Mouse (Mus musculus) olfactory bulb, adult 2 months (tissue): ENCODE data around the gene Abt1. TPM values are rescaled to one million over a fixed set of nuclear protein-coding genes. Genes with fewer than 3 reads are reported as not detected.

ENCODE experiments used
- H3K27ac ChIP-seq: fragments of 200-500 bp; 2 replicates; pipeline ENCODE4 v1.5.1; 2012; ENCODE audit warnings: low read depth, low read length; ENCODE audit not compliant: insufficient read depth
- H3K4me1 ChIP-seq: fragments of 200-500 bp; 2 replicates; pipeline ENCODE4 v1.6.1; 2012; ENCODE audit warnings: low read length; ENCODE audit not compliant: control insufficient read depth, insufficient read depth
- H3K4me3 ChIP-seq: fragments of 200-500 bp; 2 replicates; pipeline ENCODE4 v1.5.1; 2012; ENCODE audit warnings: mild to moderate bottlenecking, low read depth, low read length, moderate library complexity; ENCODE audit not compliant: insufficient read depth
- CTCF ChIP-seq: fragments of 200-500 bp; IDR thresholded peaks from 2 replicates; pipeline ENCODE4 v1.5.1; 2012; ENCODE audit warnings: low read depth, mild to moderate bottlenecking, low read length, moderate library complexity; ENCODE audit not compliant: insufficient read depth
- POLR2A ChIP-seq: fragments of 200-500 bp; IDR thresholded peaks from 2 replicates; pipeline ENCODE4 v1.6.1; 2012; ENCODE audit warnings: mild to moderate bottlenecking, low read depth, low read length, moderate library complexity; ENCODE audit not compliant: insufficient read depth
- WGBS: fragments of 180-500 bp; shearing (Covaris S2); methylation state at CpG from one replicate; pipeline ENCODE4 v1.1.7; 2018; 5-methylcytosine and 5-hydroxymethylcytosine counted together
- polyA plus RNA-seq: library from polyadenylated mRNA; stranded (reverse); fragments of >200 nt; gene quantifications from 2 replicates; pipeline ENCODE4 v1.2.4, GENCODE M21; 2012; ENCODE audit warnings: low replicate concordance; ENCODE audit not compliant: missing spikeins, insufficient read depth, insufficient read length

The Abt1 gene
- polyA plus RNA-seq, 1 experiment, result not detected

- WGBS, result 4% methylated on average over 10 of the region's 10 CpGs
- H3K4me1 ChIP-seq, result no peaks in the 10 kb centered on the region
- TF ChIP-seq POLR2A (no peak), CTCF (no peak)
- peak overlapping the region; percentile 81 for H3K4me3 ChIP-seq
- peak overlapping the region; percentile 95 for H3K27ac ChIP-seq
These were observed 21.5 kb upstream of the Abt1 start for GRCm38 (mm10) chr13:23445156-23445555.

- Histone ChIP-seq H3K27ac (peak overlapping the region; percentile 12; the same call in 1 of the 2 replicates), H3K4me1 (no peaks in the 10 kb centered on the region), H3K4me3 (no peak overlapping the region)
- 42% methylated on average over 5 of the region's 5 CpGs for WGBS
- TF ChIP-seq POLR2A (no peak), CTCF (no peak)
These were observed 20.8 kb upstream of the Abt1 start for GRCm38 (mm10) chr13:23444451-23444850.

GRCm38 (mm10) chr13:23439901-23440300 lies 16.2 kb upstream of the Abt1 start:
- no peak for TF ChIP-seq POLR2A
- TF ChIP-seq CTCF, result no peak
- WGBS, result 71% methylated on average over 10 of the region's 10 CpGs
- no peak overlapping the region for H3K27ac ChIP-seq
- peaks cover 3% of the 10 kb centered on the region; the same call in 1 of the 2 replicates for H3K4me1 ChIP-seq
- no peak overlapping the region for H3K4me3 ChIP-seq

GRCm38 (mm10) chr13:23438521-23438920 lies 14.9 kb upstream of the Abt1 start:
- Histone ChIP-seq H3K27ac (no peak overlapping the region), H3K4me3 (no peak overlapping the region), H3K4me1 (peaks cover 3% of the 10 kb centered on the region; the same call in 1 of the 2 replicates)
- 1% methylated on average over 7 of the region's 7 CpGs for WGBS
- TF ChIP-seq POLR2A (no peak), CTCF (no peak)

- Histone ChIP-seq H3K4me3 (peak overlapping the region; percentile 10; the same call in 1 of the 2 replicates), H3K27ac (no peak overlapping the region), H3K4me1 (peaks cover 3% of the 10 kb centered on the region; the same call in 1 of the 2 replicates)
- WGBS, result under 1% methylated on average over 17 of the region's 17 CpGs
- no peak for TF ChIP-seq POLR2A
- TF ChIP-seq CTCF, result no peak
These were observed 14.2 kb upstream of the Abt1 start for GRCm38 (mm10) chr13:23437908-23438307.

GRCm38 (mm10) chr13:23436861-23437822 lies 13.5 kb upstream of the Abt1 start:
- no peak for TF ChIP-seq CTCF
- peak overlapping the region; percentile 45 for H3K27ac ChIP-seq
- H3K4me3 ChIP-seq, result peak overlapping the region; percentile 48
- WGBS, result under 1% methylated on average over 32 of the region's 32 CpGs
- peaks cover 3% of the 10 kb centered on the region; the same call in 1 of the 2 replicates for H3K4me1 ChIP-seq

- Histone ChIP-seq H3K4me3 (no peak overlapping the region), H3K27ac (no peak overlapping the region), H3K4me1 (peaks cover 3% of the 10 kb centered on the region; the same call in 1 of the 2 replicates)
- 4% methylated on average over 11 of the region's 11 CpGs for WGBS
- TF ChIP-seq CTCF (no peak), POLR2A (no peak)
These were observed 12.6 kb upstream of the Abt1 start for GRCm38 (mm10) chr13:23436231-23436661.

GRCm38 (mm10) chr13:23435676-23436075 lies 12.0 kb upstream of the Abt1 start:
- peak overlapping the region; percentile 42 for H3K4me3 ChIP-seq
- H3K27ac ChIP-seq, result no peak overlapping the region
- 13% methylated on average over 12 of the region's 12 CpGs for WGBS
- TF ChIP-seq POLR2A (no peak), CTCF (no peak)
- peaks cover 3% of the 10 kb centered on the region; the same call in 1 of the 2 replicates for H3K4me1 ChIP-seq

- Histone ChIP-seq H3K4me3 (no peak overlapping the region), H3K4me1 (peaks cover 3% of the 10 kb centered on the region; the same call in 1 of the 2 replicates), H3K27ac (no peak overlapping the region)
- 45% methylated on average over 4 of the region's 4 CpGs for WGBS
- no peak for TF ChIP-seq CTCF
- TF ChIP-seq POLR2A, result no peak
These were observed 11.6 kb upstream of the Abt1 start for GRCm38 (mm10) chr13:23435241-23435640.
